Mouse (Mus musculus) kidney, adult 2 months (tissue): Measurements from ENCODE around the gene Apmap.
A peak's percentile ranks its signal among the peaks of the same experiment; 100 is the strongest.

Experiments used
- CTCF ChIP-seq: fragments of 200-500 bp; conservative IDR thresholded peaks from 2 replicates; pipeline ENCODE4 v1.5.1; 2011; ENCODE audit warnings: low read depth, mild to moderate bottlenecking, control low read depth, low read length, moderate library complexity, mixed read lengths; ENCODE audit not compliant: insufficient read depth, insufficient read length
- POLR2A ChIP-seq: fragments of 200-500 bp; IDR thresholded peaks from one replicate; pipeline ENCODE4 v1.6.1; 2011; ENCODE audit warnings: low read depth, low read length, control low read depth

GRCm38 (mm10) chr2:150608087-150608799 lies at the start of gene Apmap:
- TF ChIP-seq CTCF (no peak), POLR2A (peak; percentile 37)
